Mouse (Mus musculus): ENCODE measurements at regions not wholly inside any gene's neighbourhood (a gene's known extent, or its start where the extent isn't known, plus 50 kb on each side); places are given as distances from the start of the nearest gene placed in this dataset.
A peak's percentile ranks its signal among the peaks of the same experiment; 100 is the strongest.

GRCm38 (mm10) chr14:85965139-85965538 is 1175.9 kb downstream of the Diaph3 start:
- no peak for DNase-seq

GRCm38 (mm10) chr14:85945707-85946313 is 1195.2 kb downstream of the Diaph3 start:
- no peak for DNase-seq

GRCm38 (mm10) chr14:85942792-85943191 is 1198.2 kb downstream of the Diaph3 start:
- DNase-seq, result no peak

- DNase-seq, result no peak
Observed at GRCm38 (mm10) chr14:85940585-85940984, 1200.5 kb downstream of the Diaph3 start.

- DNase-seq, result no peak
Observed at GRCm38 (mm10) chr14:85935091-85935490, 1205.9 kb downstream of the Diaph3 start.

GRCm38 (mm10) chr14:85930387-85930786 is 1210.6 kb downstream of the Diaph3 start:
- no peak for DNase-seq

GRCm38 (mm10) chr14:85918894-85919293 is 1222.1 kb downstream of the Diaph3 start:
- no peak for DNase-seq

- DNase-seq, result no peak
Observed at GRCm38 (mm10) chr14:85915761-85916160, 1225.3 kb downstream of the Diaph3 start.

- DNase-seq, result no peak
Observed at GRCm38 (mm10) chr14:85897890-85898289, 1243.1 kb downstream of the Diaph3 start.

GRCm38 (mm10) chr14:85861371-85861951 is 1279.6 kb downstream of the Diaph3 start:
- no peak for DNase-seq

GRCm38 (mm10) chr14:85849490-85849889 is 1291.5 kb downstream of the Diaph3 start:
- no peak for DNase-seq

- no peak for DNase-seq
Observed at GRCm38 (mm10) chr14:85835494-85835893, 1305.5 kb downstream of the Diaph3 start.

- no peak for DNase-seq
Observed at GRCm38 (mm10) chr14:85814920-85815319, 1326.1 kb downstream of the Diaph3 start.

GRCm38 (mm10) chr14:85784386-85784785 is 1341.0 kb downstream of the Pcdh17 start:
- DNase-seq, result no peak

GRCm38 (mm10) chr14:85770636-85771035 is 1327.3 kb downstream of the Pcdh17 start:
- peak; percentile 1 to 25 for DNase-seq

GRCm38 (mm10) chr14:85768301-85768700 is 1324.9 kb downstream of the Pcdh17 start:
- no peak for DNase-seq

GRCm38 (mm10) chr14:85757343-85757742 is 1314.0 kb downstream of the Pcdh17 start:
- DNase-seq, result no peak

- DNase-seq, result no peak
Observed at GRCm38 (mm10) chr14:85738567-85738966, 1295.2 kb downstream of the Pcdh17 start.

Measured in kidney, adult 8-10 months (tissue).